Mouse (Mus musculus): Measurements from ENCODE around the gene Lrp2bp. TPM values are rescaled to one million over a fixed set of nuclear protein-coding genes. Genes with fewer than 3 reads are reported as not detected.

Gene Lrp2bp
- total and polyA plus RNA-seq, 3 experiments = 0.40 TPM; not detected in 2

- TF ChIP-seq POLR2AphosphoS5 (IDR thresholded peaks at IDR 0.05; ENCODE audit: borderline replicate concordance, low read depth, low read length) = no peak
- no peak for TF ChIP-seq GATA1 (IDR thresholded peaks at IDR 0.05; ENCODE audit: low read depth, low read length)
- TF ChIP-seq BHLHE40 (IDR thresholded peaks at IDR 0.05; ENCODE audit: borderline replicate concordance, low read depth, low read length) = no peak
These were observed 23.8 kb upstream of the Lrp2bp start, which contains the start of the genes 1700029J07Rik and Ufsp2 (continued) for GRCm38 (mm10) chr8:45975126-45975836.

- peaks cover 0 to 4% of the 10 kb centered on the region in 2 experiments; a peak in 1 of 4 replicates for H3K4me1 ChIP-seq (ENCODE audit: control insufficient read depth in 1 of 2, insufficient read depth in 2 of 2, low read length in 2 of 2)
- peaks cover 9% of the 10 kb centered on the region for H3K79me2 ChIP-seq (ENCODE audit: control insufficient read depth, insufficient read depth, low read length, poor library complexity)
- H3K9ac ChIP-seq (ENCODE audit: control insufficient read depth, low read depth, low read length, poor library complexity, severe bottlenecking) = peak overlapping the region; percentile 81
- DNase-seq (ENCODE audit: low read depth, low spot score) = peak; percentile 92
- peak overlapping the region; percentile 92 for H3K27ac ChIP-seq (ENCODE audit: control insufficient read depth, low read depth, low read length)
- peak overlapping the region; percentile 67 to 84 for H3K4me3 ChIP-seq (ENCODE audit: control insufficient read depth in 1 of 2, insufficient read depth in 1 of 2, low read depth in 2 of 2, low read length in 2 of 2)
- H3K36me3 ChIP-seq (ENCODE audit: control insufficient read depth in 1 of 2, insufficient read depth in 2 of 2, low read length in 2 of 2) = peaks cover 8 to 14% of the 10 kb centered on the region in 2 experiments
- H3K9me3 ChIP-seq (replicated peaks; ENCODE audit: insufficient read depth, low read length) = no peaks in the 10 kb centered on the region
- no peaks in the 10 kb centered on the region for H3K27me3 ChIP-seq (ENCODE audit: control insufficient read depth in 1 of 2, insufficient read depth in 2 of 2, low read length in 2 of 2)
- TF ChIP-seq ZNF384 (IDR thresholded peaks at IDR 0.05; ENCODE audit: low read depth, low read length) (no peak), RAD21 (IDR thresholded peaks at IDR 0.05; ENCODE audit: low read depth, low read length) (no peak), CTCF (IDR thresholded peaks at IDR 0.05 in 2 of 3, conservative IDR thresholded peaks at IDR 0.05 in 1 of 3; ENCODE audit: control insufficient read depth in 1 of 3, insufficient read depth in 1 of 3, low read depth in 2 of 3, low read length in 3 of 3, poor library complexity in 1 of 3, severe bottlenecking in 1 of 3) (no peak), TBP (IDR thresholded peaks at IDR 0.05; ENCODE audit: low read depth, low read length) (no peak; the same call in 1 of the 2 replicates), MAX (IDR thresholded peaks at IDR 0.05; ENCODE audit: low read length) (no peak), CHD1 (IDR thresholded peaks at IDR 0.05; ENCODE audit: low read depth, low read length) (no peak), TAL1 (IDR thresholded peaks at IDR 0.05; ENCODE audit: low read length) (peak; percentile 52), MYB (IDR thresholded peaks at IDR 0.05; ENCODE audit: low read depth, low read length) (no peak), BHLHE40 (IDR thresholded peaks at IDR 0.05; ENCODE audit: borderline replicate concordance, low read depth, low read length) (no peak), RCOR1 (IDR thresholded peaks at IDR 0.05; ENCODE audit: low read depth, low read length) (no peak), MAFK (IDR thresholded peaks at IDR 0.05; ENCODE audit: borderline replicate concordance, low read depth, low read length) (no peak), KAT2A (conservative IDR thresholded peaks at IDR 0.05; ENCODE audit: low read depth, low read length) (no peak), USF2 (IDR thresholded peaks at IDR 0.05; ENCODE audit: borderline replicate concordance in 1 of 2, insufficient read depth in 1 of 2, low read depth in 1 of 2, low read length in 2 of 2) (no peak), UBTF (IDR thresholded peaks at IDR 0.05; ENCODE audit: borderline replicate concordance, insufficient read depth, low read depth, low read length) (no peak), ETS1 (IDR thresholded peaks at IDR 0.05; ENCODE audit: low read depth, low read length) (peak; percentile 89), CHD2 (IDR thresholded peaks at IDR 0.05; ENCODE audit: low read length) (no peak), POLR2AphosphoS5 (IDR thresholded peaks at IDR 0.05; ENCODE audit: borderline replicate concordance, low read depth, low read length) (no peak), NELFE (IDR thresholded peaks at IDR 0.05; ENCODE audit: low read depth, low read length) (no peak), MYC (IDR thresholded peaks at IDR 0.05; ENCODE audit: low read depth, low read length) (no peak), GABPA (IDR thresholded peaks at IDR 0.05; ENCODE audit: low read depth, low read length) (no peak), EP300 (IDR thresholded peaks at IDR 0.05; ENCODE audit: low read depth in 1 of 2, low read length in 2 of 2) (peak in 1 of 2 experiments; percentile 30; a peak in 1 of 4 replicates), POLR2AphosphoS2 (IDR thresholded peaks at IDR 0.05; ENCODE audit: low read length) (no peak), HCFC1 (IDR thresholded peaks at IDR 0.05; ENCODE audit: low read depth, low read length) (no peak), JUND (IDR thresholded peaks at IDR 0.05; ENCODE audit: low read depth, low read length) (no peak), USF1 (IDR thresholded peaks at IDR 0.05; ENCODE audit: low read depth, low read length) (no peak), ZKSCAN1 (IDR thresholded peaks at IDR 0.05; ENCODE audit: low read depth, low read length) (no peak), GATA1 (IDR thresholded peaks at IDR 0.05; ENCODE audit: low read depth, low read length) (peak; percentile 70), ZC3H11A (IDR thresholded peaks at IDR 0.05; ENCODE audit: low read depth, low read length) (no peak), SIN3A (IDR thresholded peaks at IDR 0.05; ENCODE audit: low read length) (no peak), MEF2A (IDR thresholded peaks at IDR 0.05; ENCODE audit: extremely low read depth, insufficient replicate concordance, low read depth, low read length, poor library complexity, severe bottlenecking) (no peak), POLR2A (IDR thresholded peaks at IDR 0.05; ENCODE audit: control insufficient read depth in 1 of 2, insufficient read depth in 1 of 2, low read depth in 1 of 2, low read length in 2 of 2, poor library complexity in 1 of 2) (no peak), SMC3 (IDR thresholded peaks at IDR 0.05; ENCODE audit: low read depth, low read length) (no peak), ZMIZ1 (IDR thresholded peaks at IDR 0.05; ENCODE audit: low read depth, low read length) (no peak; the same call in 1 of the 2 replicates)
These were observed 23.1 kb upstream of the Lrp2bp start for GRCm38 (mm10) chr8:45975837-45976468.
